Comparison of ENCODE assay signal across 9 mouse cellular contexts in genomic region chr2:73213539-73213870, GRCm38 (mm10). TPM values are rescaled to one million over a fixed set of nuclear protein-coding genes. Genes with fewer than 3 reads are reported as not detected.
DNase-seq lines count a peak whose midpoint lies in the region; ATAC-seq and TF ChIP-seq lines count a peak whose summit lies in the region.
"Had no signal": no experiment of that assay in that cellular context is flagged by ENCODE, and none has a peak within 500 bp of the region (broad histone marks: within the 10 kb centered on the region; RNA-seq: fewer than 3 reads in every experiment).

No protein-coding gene starts in this region.

- no peak for TF ChIP-seq POLR2A in small intestine, adult 2 months (IDR thresholded peaks at IDR 0.05; ENCODE audit: low read depth, low read length)

- H3K4me3 ChIP-seq in lung, postnatal 0 days (ENCODE audit: low read depth, low read length), result peak overlapping the region; percentile 66
- H3K4me3 ChIP-seq in embryonic facial prominence, embryonic 13.5 days, result peak overlapping the region; percentile 92
- H3K4me3 ChIP-seq in intestine, postnatal 0 days (ENCODE audit: low read depth, low read length), result peak overlapping the region; percentile 71
- peak overlapping the region; percentile 92 for H3K4me3 ChIP-seq in small intestine, adult 2 months (ENCODE audit: low read depth, low read length)

- no peak for TF ChIP-seq EP300 in lung, postnatal 0 days (IDR thresholded peaks at IDR 0.05)

- peak overlapping the region; percentile 93 for H3K4me2 ChIP-seq in lung, postnatal 0 days (replicated peaks; ENCODE audit: low read depth, low read length)
- peak overlapping the region; percentile 88 for H3K4me2 ChIP-seq in embryonic facial prominence, embryonic 13.5 days
- H3K4me2 ChIP-seq in intestine, postnatal 0 days (replicated peaks; ENCODE audit: low read depth), result peak overlapping the region; percentile 94

- 25% methylated on average over 7 of the region's 7 CpGs for WGBS in lung, postnatal 0 days
- 21% methylated on average over 7 of the region's 7 CpGs for WGBS in embryonic facial prominence, embryonic 13.5 days
- 17% methylated on average over 7 of the region's 7 CpGs for WGBS in intestine, postnatal 0 days
- 17% methylated on average over 7 of the region's 7 CpGs for WGBS in small intestine, adult 2 months

- ATAC-seq in lung, postnatal 0 days, result no peak
- 0 out of 2 replicates have a peak, but pooled peaks have one; percentile 15 for ATAC-seq in embryonic facial prominence, embryonic 13.5 days (ENCODE audit: insufficient number of reproducible peaks, insufficient read depth, low FRiP score, low TSS enrichment, low read depth)
- no peak for ATAC-seq in intestine, postnatal 0 days

- no peak for TF ChIP-seq CTCF in lung, postnatal 0 days (IDR thresholded peaks at IDR 0.05)
- TF ChIP-seq CTCF in intestine, postnatal 0 days (IDR thresholded peaks at IDR 0.05; ENCODE audit: low read depth), result no peak
- no peak for TF ChIP-seq CTCF in small intestine, adult 2 months (IDR thresholded peaks at IDR 0.05; ENCODE audit: extremely low read depth, insufficient read length, insufficient replicate concordance, low read depth, low read length)

- no peaks in the 10 kb centered on the region for H3K9me3 ChIP-seq in lung, postnatal 0 days (ENCODE audit: low read length)
- H3K9me3 ChIP-seq in embryonic facial prominence, embryonic 13.5 days, result no peaks in the 10 kb centered on the region
- H3K9me3 ChIP-seq in intestine, postnatal 0 days (ENCODE audit: control insufficient read depth), result no peaks in the 10 kb centered on the region

- no peaks in the 10 kb centered on the region for H3K27me3 ChIP-seq in lung, postnatal 0 days (replicated peaks; ENCODE audit: insufficient read depth, low read length)
- H3K27me3 ChIP-seq in embryonic facial prominence, embryonic 13.5 days, result no peaks in the 10 kb centered on the region
- H3K27me3 ChIP-seq in intestine, postnatal 0 days (replicated peaks; ENCODE audit: control insufficient read depth, insufficient read depth, low read length), result no peaks in the 10 kb centered on the region
- no peaks in the 10 kb centered on the region for H3K27me3 ChIP-seq in small intestine, adult 2 months (ENCODE audit: control insufficient read depth, insufficient read depth, low read length)

- DNase-seq in lung, postnatal 0 days (ENCODE audit: low spot score), result peak; percentile 61
- DNase-seq in lung, postnatal 25 days (ENCODE audit: low spot score), result no peak
- DNase-seq in adrenal gland, postnatal 36 days, result no peak
- DNase-seq in gastrocnemius, postnatal 25 days, result no peak
- DNase-seq in kidney, postnatal 14 days, result no peak

- no peaks in the 10 kb centered on the region; the same call in 1 of the 2 replicates for H3K4me1 ChIP-seq in lung, postnatal 0 days (ENCODE audit: insufficient read depth, low read depth, low read length)
- peaks cover 16% of the 10 kb centered on the region for H3K4me1 ChIP-seq in embryonic facial prominence, embryonic 13.5 days
- H3K4me1 ChIP-seq in intestine, postnatal 0 days (replicated peaks; ENCODE audit: control insufficient read depth, insufficient read depth, low read length), result no peaks in the 10 kb centered on the region
- peaks cover 7% of the 10 kb centered on the region for H3K4me1 ChIP-seq in small intestine, adult 2 months (ENCODE audit: control insufficient read depth, insufficient read depth, insufficient read length, low read length)

- H3K27ac ChIP-seq in lung, postnatal 0 days (ENCODE audit: low read length), result peak overlapping the region; percentile 73
- H3K27ac ChIP-seq in embryonic facial prominence, embryonic 13.5 days, result no peak overlapping the region
- H3K27ac ChIP-seq in intestine, postnatal 0 days (ENCODE audit: low read depth, low read length), result 0 out of 2 replicates have a peak overlapping the region, but pooled peaks have one; percentile 24
- H3K27ac ChIP-seq in small intestine, adult 2 months (ENCODE audit: insufficient read depth, low read depth, low read length), result no peak overlapping the region

- peak overlapping the region; percentile 51; the same call in 1 of the 2 replicates for H3K9ac ChIP-seq in lung, postnatal 0 days (replicated peaks; ENCODE audit: low read depth)
- H3K9ac ChIP-seq in embryonic facial prominence, embryonic 13.5 days, result peak overlapping the region; percentile 88
- H3K9ac ChIP-seq in intestine, postnatal 0 days (ENCODE audit: low read depth, low read length), result peak overlapping the region; percentile 78

- H3K36me3 ChIP-seq in lung, postnatal 0 days (ENCODE audit: insufficient read depth, low read length), result no peaks in the 10 kb centered on the region
- H3K36me3 ChIP-seq in embryonic facial prominence, embryonic 13.5 days, result peaks cover 21% of the 10 kb centered on the region
- no peaks in the 10 kb centered on the region for H3K36me3 ChIP-seq in intestine, postnatal 0 days (ENCODE audit: control insufficient read depth, insufficient read depth)
- H3K36me3 ChIP-seq in small intestine, adult 2 months (ENCODE audit: control insufficient read depth, insufficient read depth, low read length), result peaks cover 8% of the 10 kb centered on the region

RNA-seq across cellular contexts. Expression of gene Ola1, which starts 5.2 kb away (rescaled TPM):
- 30.4 and 30.6 TPM in 2 replicates for polyA plus RNA-seq in lung, postnatal 0 days (2015; fragmentation: Nextera tagmentation; extraction: Ambion mirVana)
- polyA plus RNA-seq in embryonic facial prominence, embryonic 13.5 days (2015; fragmentation: Nextera tagmentation; extraction: Ambion mirVana), result 108 and 118 TPM in 2 replicates
- 42.3 and 43.3 TPM in 2 replicates for polyA plus RNA-seq in intestine, postnatal 0 days (2015; fragmentation: Nextera tagmentation; extraction: Ambion mirVana)
- polyA plus RNA-seq in small intestine, adult 2 months (2012; rRNA removed), result 1.4 and 1.5 TPM in 2 replicates
- 10 to 100 TPM; 52.4 to 57.9 TPM for total RNA-seq in adrenal gland, postnatal 36 days (2021)
- 10 to 100 TPM; 66.1 to 68.9 TPM for total RNA-seq in gastrocnemius, postnatal 25 days (2021)

RNA-seq across cellular contexts. Expression of gene Sp9, which starts 58.2 kb away (rescaled TPM):
- polyA plus RNA-seq in lung, postnatal 0 days (2015; fragmentation: Nextera tagmentation; extraction: Ambion mirVana), result not detected in 2 replicates
- 2.5 and 3.7 TPM in 2 replicates for polyA plus RNA-seq in embryonic facial prominence, embryonic 13.5 days (2015; fragmentation: Nextera tagmentation; extraction: Ambion mirVana)
- not detected in 2 replicates for polyA plus RNA-seq in intestine, postnatal 0 days (2015; fragmentation: Nextera tagmentation; extraction: Ambion mirVana)
- 0.03 TPM in 1 of 2 replicates, not detected in the other for polyA plus RNA-seq in small intestine, adult 2 months (2012; rRNA removed)
- not detected for total RNA-seq in adrenal gland, postnatal 36 days (2021)
- not detected for total RNA-seq in gastrocnemius, postnatal 25 days (2021)
- total RNA-seq: gastrocnemius, postnatal 4 days had no signal

Comparison
In these comparisons a context has a peak if more than half of its experiments do, and no peak if none do; other contexts are left out.
1. H3K27ac ChIP-seq: peak in lung, postnatal 0 days (single experiment) and intestine, postnatal 0 days (single experiment); none in embryonic facial prominence, embryonic 13.5 days (single experiment) and small intestine, adult 2 months (single experiment).
2. RNA of gene Ola1, which starts 5.2 kb away (polyA plus RNA-seq): 108 to 118 TPM in embryonic facial prominence, embryonic 13.5 days, 42.3 to 43.3 TPM in intestine, postnatal 0 days and 30.4 to 30.6 TPM in lung, postnatal 0 days; 1.4 to 1.5 TPM in small intestine, adult 2 months; every median in the first group is over 10 times any median in the second.
3. Peak in every context shown above with its lines, with median percentiles within 50 percentile points of each other: H3K4me2 ChIP-seq, H3K4me3 ChIP-seq and H3K9ac ChIP-seq.